Mouse (Mus musculus) retina, postnatal 1 day (tissue): Measurements from ENCODE around the gene Slc25a33.
A peak's percentile ranks its signal among the peaks of the same experiment; 100 is the strongest.
"Not testable (repeated sequence)": the region's sequence is repeated elsewhere in the genome, so short reads cannot be mapped to it uniquely, and the experiment has no call there.

ENCODE experiments used
- DNase-seq: peaks from one replicate; pipeline ENCODE4 v3.0.0-alpha.2; 2012

Slc25a33 gene

DNA sequence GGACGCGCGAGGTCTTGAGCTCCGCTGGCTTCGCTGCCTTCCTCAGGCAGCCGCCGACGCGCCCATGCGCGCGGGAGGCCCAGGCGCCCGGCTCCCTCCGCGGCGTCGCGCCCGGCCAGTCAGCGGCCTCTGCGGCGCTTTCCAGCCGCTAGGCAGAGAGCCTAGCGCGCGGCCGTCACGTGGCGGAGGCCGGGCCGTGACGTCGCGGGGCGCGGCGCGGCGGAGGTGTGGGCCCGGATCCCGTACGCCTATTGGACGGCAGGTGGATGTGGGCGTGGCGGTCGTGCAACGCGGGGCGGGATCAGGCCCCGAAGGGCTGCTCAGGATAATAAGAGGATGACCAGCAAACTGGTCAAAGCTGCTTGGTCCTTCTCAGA, at the start of gene Slc25a33:
Slc25a33 (minus strand) TSS at position 184 of the 377 bp plus-strand sequence.
- DNase-seq: peak; percentile 97

DNA sequence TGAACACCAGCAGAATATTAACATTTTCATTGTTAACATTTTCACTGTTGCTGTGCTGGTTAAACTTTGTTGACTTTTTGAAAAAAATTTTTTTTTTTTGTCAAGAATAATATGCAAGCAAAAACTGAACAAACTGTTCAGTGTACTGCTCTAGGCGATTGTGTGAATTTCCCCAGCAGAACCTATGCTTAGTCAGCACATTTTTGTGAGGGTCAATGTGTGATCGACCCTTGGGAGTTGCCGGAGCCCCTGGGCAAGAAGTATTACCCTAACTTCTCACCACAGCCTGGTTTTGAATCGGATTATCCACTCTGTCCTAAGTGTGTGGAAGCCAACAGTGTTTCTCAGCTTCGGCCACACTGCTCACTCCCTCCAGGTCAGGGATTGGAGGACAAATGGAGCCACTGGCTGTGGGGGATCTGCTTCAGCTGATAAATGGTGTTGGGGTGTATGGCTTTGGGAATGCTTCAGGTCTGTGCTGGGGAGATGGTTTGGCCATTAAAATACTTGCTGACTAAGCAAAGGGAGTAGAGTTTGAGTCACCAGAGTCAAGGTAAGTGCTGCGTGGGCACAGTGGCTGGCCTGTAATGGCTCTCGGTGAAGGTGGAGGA, 48.6 kb upstream of the Slc25a33 start:
- no peak for DNase-seq

DNA sequence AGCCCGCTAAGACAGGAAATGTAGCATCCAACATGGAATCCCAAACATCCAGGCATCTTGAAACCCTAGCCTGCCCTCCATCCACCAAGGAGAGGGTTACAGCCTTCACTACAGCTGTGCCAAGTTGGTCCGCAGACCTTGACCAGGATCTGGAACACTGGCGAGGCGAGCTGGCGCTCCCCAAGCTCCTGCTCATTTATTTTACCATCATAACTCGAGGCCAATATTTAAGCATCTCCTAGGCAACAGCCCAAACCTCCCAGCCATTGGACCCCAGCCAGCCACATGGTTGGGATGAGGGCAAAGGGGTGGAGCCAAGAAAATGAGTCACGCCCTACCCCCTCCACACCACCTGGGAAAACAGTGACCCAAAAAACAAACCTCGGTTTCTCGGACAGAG, 48.0 kb upstream of the Slc25a33 start:
- peak; percentile 55 for DNase-seq

DNA sequence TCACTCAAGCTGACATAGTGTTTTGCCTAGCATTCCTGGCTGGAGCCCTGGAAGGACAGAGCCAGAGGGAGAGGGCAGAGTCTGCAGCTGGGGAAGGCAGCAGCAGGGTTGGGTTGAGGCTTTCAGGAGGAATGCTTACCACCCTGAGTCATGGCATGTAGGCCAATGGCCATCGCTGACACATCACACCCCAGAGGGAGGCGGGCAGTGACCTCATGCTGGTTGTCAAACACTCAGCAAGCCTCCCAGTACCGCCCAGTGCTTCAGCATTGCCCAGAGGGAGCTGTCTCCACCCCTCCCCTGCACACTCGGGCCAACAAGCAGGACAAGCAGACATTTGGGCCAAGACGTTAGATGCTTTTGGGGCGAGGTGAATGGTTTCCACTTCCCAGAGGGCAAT, 46.5 kb upstream of the Slc25a33 start:
- DNase-seq: no peak

- peak; percentile 68 for DNase-seq
Observed at GRCm38 (mm10) chr4:149819195-149819594, 45.1 kb upstream of the Slc25a33 start.

- DNase-seq: no peak
Observed at GRCm38 (mm10) chr4:149816598-149816997, 42.5 kb upstream of the Slc25a33 start.

GRCm38 (mm10) chr4:149815586-149815985, 41.5 kb upstream of the Slc25a33 start:
- no peak for DNase-seq

- DNase-seq: peak; percentile 57
Observed at GRCm38 (mm10) chr4:149813409-149814184, 39.5 kb upstream of the Slc25a33 start.

- not testable (repeated sequence) for DNase-seq
Observed at GRCm38 (mm10) chr4:149810372-149810771, 36.3 kb upstream of the Slc25a33 start.

DNA sequence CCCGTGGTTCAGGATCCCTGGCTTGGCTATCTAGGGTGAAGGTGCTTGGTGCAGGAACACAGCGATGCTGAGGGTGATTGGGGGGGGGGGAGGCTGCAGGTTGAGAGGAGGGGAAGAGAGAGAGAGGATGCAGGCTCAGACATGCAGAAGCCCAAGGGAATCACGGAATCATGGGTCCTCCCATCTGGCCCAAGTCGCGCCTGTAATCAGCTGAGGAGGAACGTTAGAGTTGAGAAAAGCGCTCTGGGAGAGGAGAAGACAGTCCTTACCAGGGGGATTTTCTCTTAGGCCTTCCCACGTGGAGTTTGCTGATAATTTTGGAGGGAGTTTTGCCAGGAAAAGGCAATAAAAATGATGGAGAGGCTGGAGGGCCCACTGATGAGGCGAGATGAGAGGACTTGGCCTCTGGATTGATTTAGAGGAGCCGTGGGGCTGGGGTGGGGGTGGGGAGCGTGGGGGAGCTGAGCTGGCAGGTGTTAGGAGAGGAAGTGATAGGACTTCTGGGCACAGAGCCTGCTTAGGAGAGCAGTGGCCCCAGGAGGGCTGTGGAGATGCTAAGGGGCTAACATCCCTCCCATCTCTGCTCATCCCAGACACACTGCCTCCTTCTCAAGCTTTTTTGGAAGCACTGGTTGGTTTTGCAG, 34.6 kb upstream of the Slc25a33 start:
- DNase-seq: no peak

DNA sequence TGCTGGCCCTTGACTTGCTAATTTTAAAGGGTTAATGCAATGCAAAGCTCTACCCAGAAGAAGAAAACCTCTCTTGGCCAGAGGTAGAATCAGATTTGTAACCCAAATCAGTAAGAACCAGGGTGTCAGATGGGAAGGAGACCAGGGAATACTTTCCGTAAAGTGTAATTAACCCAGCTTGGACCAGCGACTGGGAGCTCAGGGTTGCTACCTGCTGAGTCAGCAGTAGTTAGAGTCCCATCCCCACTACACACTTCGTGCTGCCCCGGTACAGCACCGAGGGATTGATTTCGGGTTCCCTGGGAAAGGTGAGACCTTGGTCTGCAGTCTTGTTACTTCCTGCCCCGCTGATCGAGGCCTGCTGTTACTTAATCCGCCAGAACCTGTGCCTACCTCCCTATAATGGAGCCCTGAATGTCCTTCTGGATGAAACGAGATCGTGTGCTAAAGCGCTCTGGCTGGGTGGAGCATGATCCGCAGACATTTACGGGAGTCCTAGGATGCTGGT, 34.0 kb upstream of the Slc25a33 start:
- no peak for DNase-seq

GRCm38 (mm10) chr4:149806699-149807381, 32.8 kb upstream of the Slc25a33 start:
- peak; percentile 93 for DNase-seq

DNA sequence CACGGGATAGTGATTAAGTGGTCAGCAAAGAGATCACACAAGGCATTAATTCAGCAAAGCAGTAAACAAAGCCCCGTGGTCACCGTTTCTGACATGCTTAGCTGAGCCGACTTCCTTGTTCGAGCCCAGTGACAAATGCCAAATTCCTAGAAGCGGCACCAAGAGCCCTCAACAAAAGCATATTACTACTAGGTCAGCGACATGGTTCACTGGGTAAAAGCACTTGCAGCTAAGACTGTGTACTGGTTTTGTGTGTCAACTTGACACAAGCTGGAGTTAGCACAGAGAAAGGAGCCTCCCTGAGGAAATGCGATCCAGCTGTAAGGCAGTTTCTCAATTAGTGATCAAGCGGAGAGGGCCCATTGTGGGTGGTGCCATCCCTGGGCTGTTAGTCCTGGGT, 28.2 kb upstream of the Slc25a33 start:
- peak; percentile 68 for DNase-seq

- DNase-seq: no peak
Observed at GRCm38 (mm10) chr4:149800576-149800975, 26.5 kb upstream of the Slc25a33 start.

- DNase-seq: no peak
Observed at GRCm38 (mm10) chr4:149800172-149800464, 26.0 kb upstream of the Slc25a33 start.

- no peak for DNase-seq
Observed at GRCm38 (mm10) chr4:149799346-149800171, 25.5 kb upstream of the Slc25a33 start.

DNA sequence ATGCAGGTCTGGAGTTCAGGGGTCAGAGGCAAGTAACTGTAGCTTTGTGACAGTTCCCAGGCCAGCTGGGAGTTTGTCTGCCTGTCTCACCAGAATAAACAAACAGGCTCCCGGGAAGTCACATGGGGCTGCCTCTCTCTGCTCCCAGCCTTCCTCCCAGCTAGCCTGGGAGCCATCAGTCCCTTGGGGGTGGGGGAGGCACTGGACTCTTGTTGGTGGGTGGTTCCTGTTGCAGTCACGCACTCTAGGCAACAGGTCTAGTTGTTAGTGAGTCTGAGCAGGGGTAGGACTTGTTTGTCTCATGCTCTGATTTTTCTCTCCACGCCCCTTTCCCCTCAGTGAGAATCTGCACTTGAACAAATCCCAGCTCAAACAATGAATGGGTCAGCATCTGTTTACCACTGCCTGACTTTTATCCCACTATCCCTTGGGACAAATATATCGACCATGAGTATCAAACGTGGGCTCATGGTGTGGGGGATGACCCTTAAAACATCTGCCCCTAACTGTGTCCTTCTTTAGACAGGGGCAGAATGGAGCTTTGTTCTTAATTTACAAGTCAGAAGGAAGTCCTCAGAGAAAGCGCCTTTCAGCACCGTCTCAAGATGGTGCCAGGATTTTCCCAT, 24.7 kb upstream of the Slc25a33 start:
- peak; percentile 41 for DNase-seq

- DNase-seq: no peak
Observed at GRCm38 (mm10) chr4:149798116-149798515, 24.0 kb upstream of the Slc25a33 start.

- DNase-seq: no peak
Observed at GRCm38 (mm10) chr4:149797220-149797610, 23.1 kb upstream of the Slc25a33 start.

DNA sequence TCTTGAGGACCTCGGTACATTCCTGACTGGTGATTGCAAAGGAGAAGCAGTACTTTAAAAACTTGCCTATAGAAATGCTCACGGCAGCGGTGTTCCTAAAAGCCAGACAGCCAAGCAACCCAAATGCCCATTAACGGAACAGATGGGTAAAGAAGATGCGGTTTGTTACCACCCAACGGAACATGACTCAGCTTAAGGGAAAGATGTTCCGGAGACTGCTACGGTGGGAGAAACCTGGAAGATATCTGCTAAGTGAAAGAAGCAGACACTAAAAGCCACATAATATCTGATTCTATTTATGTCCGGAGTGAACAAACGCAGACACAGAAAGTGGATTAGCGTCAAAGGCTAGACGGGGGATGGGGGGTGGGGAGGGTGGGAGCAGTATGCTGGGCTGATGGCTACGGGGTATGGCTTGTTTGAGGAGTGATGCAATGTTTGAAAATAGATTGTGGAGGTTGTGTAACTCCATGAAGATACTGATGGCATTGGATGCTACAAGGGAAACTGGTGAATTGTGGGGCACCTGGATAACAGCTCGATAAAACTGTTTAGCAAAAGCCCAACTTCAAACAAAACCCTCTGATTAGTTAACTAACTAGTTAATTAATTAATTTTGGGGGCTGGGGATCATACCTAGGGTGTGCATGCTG, 22.6 kb upstream of the Slc25a33 start:
- DNase-seq: no peak

DNA sequence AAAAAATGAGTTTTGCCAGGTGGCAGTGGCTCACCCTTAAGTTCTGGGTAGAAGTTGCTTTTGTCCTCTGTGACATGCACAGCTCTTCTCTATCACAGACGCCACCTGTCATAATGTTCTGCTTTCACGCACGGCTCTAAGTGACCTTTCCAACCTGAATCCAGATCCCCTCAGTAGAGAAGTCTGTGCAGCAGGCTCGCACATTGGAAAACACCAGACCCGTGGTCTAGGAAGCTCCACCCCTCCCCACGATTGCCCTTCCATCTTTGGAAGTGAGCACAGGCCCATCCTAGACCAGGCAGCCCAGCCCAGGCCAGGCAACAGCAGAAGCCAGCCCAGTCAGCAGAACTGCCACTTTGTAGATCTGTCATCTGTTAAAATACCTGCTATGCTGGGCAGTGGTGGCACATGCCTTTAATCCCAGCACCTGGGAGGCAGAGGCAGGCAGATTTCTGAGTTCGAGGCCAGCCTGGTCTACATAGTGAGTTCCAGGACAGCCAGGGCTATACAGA, 20.9 kb upstream of the Slc25a33 start:
- no peak for DNase-seq
